Mouse (Mus musculus) hindbrain, postnatal 0 days (tissue): ENCODE measurements around the gene Vmp1. TPM values are rescaled to one million over a fixed set of nuclear protein-coding genes. Genes with fewer than 3 reads are reported as not detected.

Experiments
- ATAC-seq: fragments of 200-750 bp; cut with Nextera tagmentation; 2 replicates; pipeline ENCODE4 v1.8.0; 2017; ENCODE audit warnings: mild to moderate bottlenecking, moderate TSS enrichment, moderate library complexity
- DNase-seq: peaks from one replicate; pipeline ENCODE4 v3.0.0-alpha.2; 2015; ENCODE audit warnings: low spot score
- H3K27ac ChIP-seq: fragments of 300-500 bp; sonication (generic); 2 replicates; pipeline ENCODE4 v1.5.1; 2014; ENCODE audit warnings: mild to moderate bottlenecking
- H3K27me3 ChIP-seq: fragments of 300-500 bp; sonication (generic); 2 replicates; pipeline ENCODE4 v1.6.1; 2014; ENCODE audit warnings: low read length, mixed read lengths; ENCODE audit not compliant: insufficient read depth
- H3K36me3 ChIP-seq: fragments of 300-500 bp; sonication (generic); 2 replicates; pipeline ENCODE4 v1.6.1; 2014; ENCODE audit warnings: low read length, mixed read lengths; ENCODE audit not compliant: insufficient read depth
- H3K4me1 ChIP-seq: fragments of 300-500 bp; sonication (generic); 2 replicates; pipeline ENCODE4 v1.6.1; 2014; ENCODE audit warnings: antibody characterized with exemption, low read length, mixed read lengths; ENCODE audit not compliant: insufficient read depth
- H3K4me2 ChIP-seq: fragments of 300-500 bp; sonication (generic); 2 replicates; pipeline ENCODE4 v1.6.1; 2014; ENCODE audit warnings: low read depth, mild to moderate bottlenecking, low read length, moderate library complexity, mixed read lengths
- H3K4me3 ChIP-seq: fragments of 300-500 bp; sonication (generic); 2 replicates; pipeline ENCODE4 v1.5.1; 2014; ENCODE audit warnings: low read length
- H3K9ac ChIP-seq: fragments of 300-500 bp; sonication (generic); replicated peaks from 2 replicates; pipeline ENCODE4 v1.6.1; 2014; ENCODE audit warnings: mild to moderate bottlenecking, low read length, moderate library complexity, mixed read lengths
- H3K9me3 ChIP-seq: fragments of 300-500 bp; sonication (generic); 2 replicates; pipeline ENCODE4 v1.6.1; 2016; ENCODE audit warnings: low read length, mixed read lengths
- CTCF ChIP-seq: IDR thresholded peaks from 2 replicates; pipeline ENCODE4 v1.5.1; 2016; ENCODE audit warnings: antibody characterized with exemption, control low read depth, low read depth
- WGBS: fragments of 180-500 bp; shearing (Covaris S2); extraction: QIAGEN DNeasy Blood & Tissue Kit; methylation state at CpG from one replicate; pipeline ENCODE4 v1.1.7; 2014; 5-methylcytosine and 5-hydroxymethylcytosine counted together
- polyA plus RNA-seq: library from polyadenylated mRNA; unstranded; fragments of >200 nt; fragmentation: Nextera tagmentation; extraction: Ambion mirVana; gene quantifications from 2 replicates; pipeline ENCODE4 v1.2.1, GENCODE M21; 2015
- total RNA-seq: library from RNA; depleted of rRNA; stranded (reverse); fragments of >200 nt; gene quantifications from 2 replicates; pipeline ENCODE4 v1.2.3, GENCODE M21; 2014

Vmp1 gene
- total and polyA plus RNA-seq, 2 experiments from 2014 or later = 51.6 to 129 TPM

GRCm38 (mm10) chr11:86717306-86718065 is 33.9 kb upstream of the Vmp1 start:
- H3K4me1 ChIP-seq = no peaks in the 10 kb centered on the region
- DNase-seq (no peak), ATAC-seq (no peak)
- H3K27me3 ChIP-seq = no peaks in the 10 kb centered on the region
- no peak for TF ChIP-seq CTCF
- H3K9ac ChIP-seq = no peak overlapping the region
- H3K4me2 ChIP-seq = no peak overlapping the region
- peaks cover 41% of the 10 kb centered on the region for H3K36me3 ChIP-seq
- H3K9me3 ChIP-seq = no peaks in the 10 kb centered on the region
- WGBS = 85% methylated on average over 6 of the region's 6 CpGs
- H3K27ac ChIP-seq = no peak overlapping the region
- no peak overlapping the region for H3K4me3 ChIP-seq

- ATAC-seq (no peak), DNase-seq (no peak)
- Histone ChIP-seq H3K4me2 (no peak overlapping the region), H3K9ac (no peak overlapping the region), H3K9me3 (no peaks in the 10 kb centered on the region), H3K4me3 (no peak overlapping the region), H3K4me1 (no peaks in the 10 kb centered on the region), H3K36me3 (peaks cover 44% of the 10 kb centered on the region), H3K27ac (no peak overlapping the region), H3K27me3 (no peaks in the 10 kb centered on the region)
- TF ChIP-seq CTCF = no peak
Observed at GRCm38 (mm10) chr11:86714606-86715005, 31.0 kb upstream of the Vmp1 start.

DNA sequence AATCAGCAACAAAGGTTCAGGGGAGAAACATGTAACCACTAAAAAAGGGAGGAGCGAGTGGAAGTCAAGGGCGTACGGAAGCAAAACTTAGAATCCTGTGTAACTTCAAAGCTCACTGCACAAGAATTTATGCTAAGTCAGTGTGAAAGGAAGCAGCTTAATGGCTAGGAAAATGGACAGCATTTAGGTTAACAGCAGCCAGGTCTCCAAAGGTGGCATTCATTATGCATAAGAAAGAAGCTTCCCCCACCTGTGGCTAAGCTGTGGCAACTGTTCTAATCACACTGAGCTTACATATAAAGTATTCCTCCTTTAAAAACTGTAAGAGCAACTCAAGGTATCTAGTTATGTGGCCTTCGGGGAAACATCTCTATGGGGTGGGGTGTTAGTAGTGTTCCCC is 17.5 kb upstream of the Vmp1 start:
- WGBS = 95% methylated on average over 4 of the region's 4 CpGs
- no peak overlapping the region for H3K9ac ChIP-seq

DNA sequence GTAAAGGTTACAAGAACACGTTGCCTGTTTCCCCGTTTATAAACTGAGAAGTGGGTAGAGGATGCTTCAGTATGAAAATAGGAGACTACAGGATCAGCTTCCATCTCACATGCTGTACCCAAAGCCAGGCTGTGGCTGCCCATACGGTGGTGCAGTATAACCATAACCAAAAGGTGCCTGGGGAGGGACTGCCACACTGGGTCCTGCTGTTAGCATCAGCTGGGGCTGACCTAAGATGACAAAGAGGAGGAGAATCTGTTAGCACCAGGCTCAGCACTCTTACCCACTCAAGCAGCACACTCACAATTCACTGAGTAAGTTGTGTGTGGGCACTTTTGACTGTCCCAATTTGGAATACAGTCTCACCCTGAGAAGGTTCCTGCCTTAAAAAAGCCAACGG is 11.8 kb upstream of the Vmp1 start:
- Histone ChIP-seq H3K27me3 (no peaks in the 10 kb centered on the region), H3K9me3 (no peaks in the 10 kb centered on the region), H3K36me3 (peaks cover 46% of the 10 kb centered on the region), H3K9ac (no peak overlapping the region), H3K4me3 (no peak overlapping the region), H3K4me2 (no peak overlapping the region), H3K4me1 (no peaks in the 10 kb centered on the region), H3K27ac (no peak overlapping the region)
- DNase-seq (no peak), ATAC-seq (no peak)
- TF ChIP-seq CTCF = no peak
- 70% methylated on average over 4 of the region's 4 CpGs for WGBS

More for the DNA sequence above, 17.5 kb upstream of the Vmp1 start:
- H3K36me3 ChIP-seq = peaks cover 74% of the 10 kb centered on the region
- no peak overlapping the region for H3K27ac ChIP-seq
- H3K4me2 ChIP-seq = no peak overlapping the region
- TF ChIP-seq CTCF = no peak
- no peaks in the 10 kb centered on the region for H3K27me3 ChIP-seq
- DNase-seq (no peak), ATAC-seq (no peak)
- H3K4me3 ChIP-seq = no peak overlapping the region
- no peaks in the 10 kb centered on the region for H3K9me3 ChIP-seq
- no peaks in the 10 kb centered on the region for H3K4me1 ChIP-seq

GRCm38 (mm10) chr11:86692546-86692945 is 8.9 kb upstream of the Vmp1 start:
- H3K27ac ChIP-seq = no peak overlapping the region
- no peak overlapping the region for H3K4me2 ChIP-seq
- WGBS = 89% methylated on average over 2 of the region's 2 CpGs
- ATAC-seq = no peak
- H3K4me1 ChIP-seq = no peaks in the 10 kb centered on the region
- no peak for DNase-seq
- H3K4me3 ChIP-seq = no peak overlapping the region
- no peak for TF ChIP-seq CTCF
- no peaks in the 10 kb centered on the region for H3K27me3 ChIP-seq
- H3K36me3 ChIP-seq = peaks cover 42% of the 10 kb centered on the region
- no peaks in the 10 kb centered on the region for H3K9me3 ChIP-seq
- no peak overlapping the region for H3K9ac ChIP-seq

- H3K36me3 ChIP-seq = peaks cover 36% of the 10 kb centered on the region; the same call in 1 of the 2 replicates
Observed at GRCm38 (mm10) chr11:86691956-86692355, 8.3 kb upstream of the Vmp1 start.

GRCm38 (mm10) chr11:86691482-86691881 is 7.8 kb upstream of the Vmp1 start:
- no peak overlapping the region for H3K4me2 ChIP-seq
- DNase-seq (no peak), ATAC-seq (no peak)
- H3K4me3 ChIP-seq = no peak overlapping the region
- H3K9me3 ChIP-seq = no peaks in the 10 kb centered on the region
- H3K36me3 ChIP-seq = peaks cover 32% of the 10 kb centered on the region; the same call in 1 of the 2 replicates
- no peaks in the 10 kb centered on the region for H3K4me1 ChIP-seq
- H3K27ac ChIP-seq = no peak overlapping the region
- TF ChIP-seq CTCF = no peak
- no peaks in the 10 kb centered on the region for H3K27me3 ChIP-seq
- 94% methylated on average over 3 of the region's 3 CpGs for WGBS
- no peak overlapping the region for H3K9ac ChIP-seq

More at GRCm38 (mm10) chr11:86691956-86692355, 8.3 kb upstream of the Vmp1 start:
- 89% methylated on average over 2 of the region's 2 CpGs for WGBS
- Histone ChIP-seq H3K4me1 (no peaks in the 10 kb centered on the region), H3K4me2 (no peak overlapping the region), H3K9me3 (no peaks in the 10 kb centered on the region), H3K9ac (no peak overlapping the region), H3K27me3 (no peaks in the 10 kb centered on the region), H3K27ac (no peak overlapping the region), H3K4me3 (no peak overlapping the region)
- ATAC-seq (no peak), DNase-seq (no peak)
- TF ChIP-seq CTCF = no peak
